Mouse (Mus musculus): ENCODE results near the gene Crk. TPM values are rescaled to one million over a fixed set of nuclear protein-coding genes. Genes with fewer than 3 reads are reported as not detected.

The Crk gene
- total and polyA plus RNA-seq, 2 experiments from 2014 or later: 75.0 to 79.5 TPM

- Histone ChIP-seq H3K9me3 (ENCODE audit: low read length) (no peaks in the 10 kb centered on the region), H3K36me3 (ENCODE audit: insufficient read depth, low read length) (peaks cover 28% of the 10 kb centered on the region; the same call in 1 of the 2 replicates), H3K9ac (replicated peaks; ENCODE audit: low read length, poor library complexity, severe bottlenecking) (no peak overlapping the region), H3K27me3 (ENCODE audit: insufficient read depth, low read length) (peaks cover 24% of the 10 kb centered on the region), H3K27ac (ENCODE audit: low read depth, low read length) (no peak overlapping the region), H3K4me1 (ENCODE audit: insufficient read depth, low read length) (peaks cover 14% of the 10 kb centered on the region), H3K4me2 (ENCODE audit: low read depth, low read length, poor library complexity, severe bottlenecking) (no peak overlapping the region), H3K4me3 (ENCODE audit: low read depth, low read length) (no peak overlapping the region)
- DNase-seq (ENCODE audit: low spot score): no peak
- no peak for ATAC-seq (ENCODE audit: low FRiP score)
- TF ChIP-seq CTCF (IDR thresholded peaks at IDR 0.05): no peak
Observed at GRCm38 (mm10) chr11:75657841-75658240, 21.2 kb upstream of the Crk start.

- no peak for ATAC-seq (ENCODE audit: low FRiP score)
- 92% methylated on average over 13 of the region's 13 CpGs for WGBS
Observed at GRCm38 (mm10) chr11:75658311-75658710, 20.7 kb upstream of the Crk start.

DNA sequence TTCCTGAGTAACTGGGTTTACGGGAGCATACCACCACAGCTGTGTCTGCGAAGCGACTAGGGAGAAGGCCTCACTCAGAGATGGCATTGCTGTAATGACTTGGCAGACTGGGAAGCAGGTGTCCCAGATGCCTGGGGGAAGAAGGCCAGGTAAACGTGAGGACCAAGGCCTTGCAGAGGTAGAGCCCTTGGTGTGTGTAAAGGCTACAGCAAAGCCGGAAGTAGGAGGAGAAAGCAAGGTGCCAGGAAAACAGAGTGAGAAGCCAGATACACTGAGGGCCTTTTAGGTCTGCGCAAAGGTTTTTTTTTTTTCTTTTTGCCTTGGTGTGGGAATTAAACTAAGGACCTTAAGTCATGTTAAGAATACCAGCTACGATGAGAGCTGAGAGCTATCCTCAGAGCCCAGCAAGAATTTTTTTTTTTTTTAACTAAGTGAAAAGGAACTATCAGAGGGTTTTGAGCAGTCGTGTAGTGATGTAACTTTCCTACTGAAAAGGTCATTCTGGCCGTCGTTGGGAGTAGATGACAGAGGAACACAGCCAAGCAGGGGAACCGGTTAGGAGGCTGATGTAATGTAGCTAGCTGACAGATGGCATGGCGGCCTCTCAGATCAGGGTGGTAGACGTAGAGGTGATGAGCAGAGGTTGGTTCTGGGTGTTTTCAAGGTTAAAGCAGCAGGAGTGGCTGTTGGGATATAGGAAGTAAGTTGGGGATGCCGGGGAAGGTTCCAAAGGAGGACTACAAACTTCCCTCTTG, 19.9 kb upstream of the Crk start:
- Histone ChIP-seq H3K36me3 (ENCODE audit: insufficient read depth, low read length) (peaks cover 29% of the 10 kb centered on the region; the same call in 1 of the 2 replicates), H3K4me2 (ENCODE audit: low read depth, low read length, poor library complexity, severe bottlenecking) (no peak overlapping the region), H3K9ac (replicated peaks; ENCODE audit: low read length, poor library complexity, severe bottlenecking) (no peak overlapping the region), H3K4me3 (ENCODE audit: low read depth, low read length) (no peak overlapping the region), H3K9me3 (ENCODE audit: low read length) (no peaks in the 10 kb centered on the region), H3K27ac (ENCODE audit: low read depth, low read length) (no peak overlapping the region), H3K27me3 (ENCODE audit: insufficient read depth, low read length) (peaks cover 13% of the 10 kb centered on the region), H3K4me1 (ENCODE audit: insufficient read depth, low read length) (peaks cover 7% of the 10 kb centered on the region)
- 86% methylated on average over 14 of the region's 14 CpGs for WGBS
- DNase-seq (ENCODE audit: low spot score) (no peak), ATAC-seq (ENCODE audit: low FRiP score) (no peak)
- TF ChIP-seq CTCF (IDR thresholded peaks at IDR 0.05): no peak

More at GRCm38 (mm10) chr11:75658311-75658710, 20.7 kb upstream of the Crk start:
- H3K27me3 ChIP-seq (ENCODE audit: insufficient read depth, low read length): peaks cover 20% of the 10 kb centered on the region
- H3K27ac ChIP-seq (ENCODE audit: low read depth, low read length): no peak overlapping the region
- DNase-seq (ENCODE audit: low spot score): no peak
- peaks cover 29% of the 10 kb centered on the region; the same call in 1 of the 2 replicates for H3K36me3 ChIP-seq (ENCODE audit: insufficient read depth, low read length)
- H3K4me3 ChIP-seq (ENCODE audit: low read depth, low read length): no peak overlapping the region
- peaks cover 14% of the 10 kb centered on the region for H3K4me1 ChIP-seq (ENCODE audit: insufficient read depth, low read length)
- no peak for TF ChIP-seq CTCF (IDR thresholded peaks at IDR 0.05)
- no peak overlapping the region for H3K4me2 ChIP-seq (ENCODE audit: low read depth, low read length, poor library complexity, severe bottlenecking)
- H3K9ac ChIP-seq (replicated peaks; ENCODE audit: low read length, poor library complexity, severe bottlenecking): no peak overlapping the region
- no peaks in the 10 kb centered on the region for H3K9me3 ChIP-seq (ENCODE audit: low read length)

- no peak for ATAC-seq (ENCODE audit: low FRiP score)
Observed at GRCm38 (mm10) chr11:75660081-75660590, 18.9 kb upstream of the Crk start.

DNA sequence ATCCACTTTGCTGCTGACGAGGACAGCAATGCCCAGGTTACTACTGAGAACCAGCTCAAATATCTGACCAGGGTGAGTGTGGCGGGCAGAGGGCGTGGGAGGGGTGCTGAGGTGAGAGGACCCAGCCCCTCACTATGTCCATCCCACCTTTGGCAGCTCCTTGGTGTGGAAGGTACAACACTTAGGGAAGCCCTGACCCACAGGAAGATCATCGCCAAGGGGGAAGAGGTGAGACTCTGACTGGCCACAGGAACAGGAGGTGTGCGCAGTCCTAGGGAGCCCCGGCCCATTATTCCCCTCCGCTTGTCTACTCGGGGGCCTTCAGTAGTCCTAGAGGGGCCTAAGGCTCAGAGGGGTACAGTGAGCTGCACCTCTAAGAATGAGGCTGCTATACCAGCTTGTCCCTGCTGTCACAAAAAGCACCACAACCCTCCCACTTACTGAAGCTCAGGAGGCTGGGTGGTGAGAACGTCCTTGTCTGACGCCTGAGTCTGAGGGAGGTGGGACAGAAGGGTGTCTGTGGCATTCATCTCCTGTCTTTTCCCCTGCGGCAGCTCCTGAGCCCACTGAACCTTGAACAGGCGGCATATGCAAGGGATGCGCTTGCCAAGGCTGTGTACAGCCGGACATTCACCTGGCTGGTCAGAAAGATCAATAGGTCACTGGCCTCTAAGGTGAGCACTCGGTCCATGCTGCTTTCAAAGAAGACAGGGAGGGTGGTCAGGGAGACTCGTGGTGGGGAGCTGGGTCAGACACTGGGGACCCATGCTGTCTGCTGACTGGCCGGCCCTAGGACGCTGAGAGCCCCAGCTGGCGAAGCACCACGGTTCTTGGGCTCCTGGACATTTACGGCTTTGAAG, 17.9 kb upstream of the Crk start:
- ATAC-seq (ENCODE audit: low FRiP score) (no peak), DNase-seq (ENCODE audit: low spot score) (no peak)
- Histone ChIP-seq H3K27ac (ENCODE audit: low read depth, low read length) (no peak overlapping the region), H3K27me3 (ENCODE audit: insufficient read depth, low read length) (peaks cover 6% of the 10 kb centered on the region; the same call in 1 of the 2 replicates), H3K4me2 (ENCODE audit: low read depth, low read length, poor library complexity, severe bottlenecking) (no peak overlapping the region), H3K9ac (replicated peaks; ENCODE audit: low read length, poor library complexity, severe bottlenecking) (no peak overlapping the region), H3K4me1 (ENCODE audit: insufficient read depth, low read length) (0 out of 2 replicates have a peak, but pooled peaks cover 3% of the 10 kb centered on the region), H3K4me3 (ENCODE audit: low read depth, low read length) (no peak overlapping the region), H3K9me3 (ENCODE audit: low read length) (no peaks in the 10 kb centered on the region), H3K36me3 (ENCODE audit: insufficient read depth, low read length) (peaks cover 39% of the 10 kb centered on the region)
- WGBS: 91% methylated on average over 21 of the region's 21 CpGs
- no peak for TF ChIP-seq CTCF (IDR thresholded peaks at IDR 0.05)

More at GRCm38 (mm10) chr11:75660081-75660590, 18.9 kb upstream of the Crk start:
- H3K4me2 ChIP-seq (ENCODE audit: low read depth, low read length, poor library complexity, severe bottlenecking): no peak overlapping the region
- no peak overlapping the region for H3K4me3 ChIP-seq (ENCODE audit: low read depth, low read length)
- no peak overlapping the region for H3K27ac ChIP-seq (ENCODE audit: low read depth, low read length)
- 87% methylated on average over 12 of the region's 12 CpGs for WGBS
- H3K4me1 ChIP-seq (ENCODE audit: insufficient read depth, low read length): 0 out of 2 replicates have a peak, but pooled peaks cover 3% of the 10 kb centered on the region
- no peak for DNase-seq (ENCODE audit: low spot score)
- no peaks in the 10 kb centered on the region for H3K9me3 ChIP-seq (ENCODE audit: low read length)
- H3K27me3 ChIP-seq (ENCODE audit: insufficient read depth, low read length): peaks cover 9% of the 10 kb centered on the region
- peaks cover 30% of the 10 kb centered on the region for H3K36me3 ChIP-seq (ENCODE audit: insufficient read depth, low read length)
- no peak overlapping the region for H3K9ac ChIP-seq (replicated peaks; ENCODE audit: low read length, poor library complexity, severe bottlenecking)
- no peak for TF ChIP-seq CTCF (IDR thresholded peaks at IDR 0.05)
